Mouse (Mus musculus) spleen, adult 12 weeks (tissue): Measurements from ENCODE around the gene Hist2h2aa1.

Source experiments
- DNase-seq: peaks from one replicate; pipeline ENCODE4 v3.0.0; 2022; ENCODE audit warnings: low spot score

The Hist2h2aa1 gene

DNA sequence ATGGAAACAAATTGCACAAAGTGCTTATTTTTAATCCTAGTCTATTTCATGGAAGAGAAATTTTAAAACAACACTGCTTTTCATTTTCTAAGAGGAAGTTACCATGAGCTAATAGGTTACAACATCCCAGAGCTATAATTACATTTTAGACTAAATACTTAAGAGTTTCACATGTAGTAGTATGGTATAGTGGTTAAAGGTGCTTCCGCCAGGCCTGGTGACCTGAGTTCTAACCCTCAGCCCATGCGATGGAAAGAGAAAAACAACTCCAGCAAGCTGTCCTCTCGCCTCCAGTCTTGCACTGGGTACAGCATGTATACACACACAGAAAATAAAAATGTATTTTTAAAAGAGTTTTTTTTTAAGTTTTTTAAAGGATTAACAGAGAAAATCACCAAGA is 6.5 kb downstream of the Hist2h2aa1 start:
- DNase-seq = no peak

DNA sequence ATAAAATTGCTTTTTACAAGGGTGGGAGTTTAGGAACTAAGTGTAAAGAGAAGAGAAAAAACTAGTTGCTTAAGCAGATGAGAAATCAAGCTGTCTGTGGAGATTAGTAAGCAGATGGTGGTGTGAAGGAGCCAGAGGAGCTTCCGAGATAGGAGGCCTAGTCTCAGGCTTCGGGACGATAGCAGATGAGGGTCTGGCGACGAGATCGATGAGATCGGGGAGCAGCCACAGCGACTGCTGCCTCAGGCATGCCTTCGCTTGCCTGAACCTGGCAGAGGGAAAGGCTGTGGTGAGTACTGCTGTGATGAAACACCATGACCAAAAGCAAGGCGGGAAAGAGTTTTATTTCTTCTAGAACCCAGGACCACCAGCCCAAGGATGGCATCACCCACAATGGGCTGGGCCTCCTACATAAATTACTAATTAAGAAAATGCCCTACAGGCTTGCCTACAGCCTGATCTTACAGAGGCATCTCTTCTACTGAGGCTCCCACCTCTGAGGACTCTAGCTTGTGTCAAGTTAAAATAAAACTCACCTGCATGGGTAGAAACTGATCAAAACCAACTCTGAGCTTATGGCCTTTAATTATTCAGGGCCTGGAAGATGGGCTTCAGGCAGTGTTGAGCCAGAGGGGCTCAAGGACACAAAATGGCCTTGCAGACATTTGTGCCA is 9.5 kb downstream of the Hist2h2aa1 start:
- no peak for DNase-seq

DNA sequence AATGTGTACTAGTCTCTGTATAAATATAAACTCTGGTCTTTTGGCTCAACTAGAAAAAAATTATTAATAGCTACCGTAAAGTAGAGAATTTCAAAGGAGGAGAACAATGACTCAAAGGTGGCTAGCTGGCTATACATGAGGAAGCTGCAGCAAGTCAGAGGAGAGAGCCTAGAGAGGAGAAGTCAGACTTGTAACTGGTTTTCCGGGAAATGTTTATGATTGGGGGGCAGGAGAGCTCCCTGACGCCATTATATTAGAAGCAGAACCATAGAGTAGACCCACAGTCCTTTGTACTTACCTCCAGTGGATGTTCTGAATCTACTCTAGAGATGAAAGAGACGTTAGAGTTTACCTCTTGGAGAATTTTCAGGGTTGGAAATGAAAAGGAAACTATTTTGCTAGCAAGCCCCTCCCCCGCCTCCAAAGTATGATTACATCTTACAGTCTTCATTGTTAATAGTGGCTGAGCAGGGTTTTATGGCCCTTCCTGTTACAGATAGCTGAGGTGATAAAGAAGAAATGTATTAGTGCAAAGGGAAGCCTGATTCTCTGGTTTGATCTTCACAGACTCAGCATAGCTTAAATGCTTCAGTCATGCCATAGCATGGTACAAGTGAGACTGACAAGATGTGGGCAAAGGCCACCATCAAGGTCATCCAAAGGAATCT is 10.8 kb downstream of the Hist2h2aa1 start:
- no peak for DNase-seq

DNA sequence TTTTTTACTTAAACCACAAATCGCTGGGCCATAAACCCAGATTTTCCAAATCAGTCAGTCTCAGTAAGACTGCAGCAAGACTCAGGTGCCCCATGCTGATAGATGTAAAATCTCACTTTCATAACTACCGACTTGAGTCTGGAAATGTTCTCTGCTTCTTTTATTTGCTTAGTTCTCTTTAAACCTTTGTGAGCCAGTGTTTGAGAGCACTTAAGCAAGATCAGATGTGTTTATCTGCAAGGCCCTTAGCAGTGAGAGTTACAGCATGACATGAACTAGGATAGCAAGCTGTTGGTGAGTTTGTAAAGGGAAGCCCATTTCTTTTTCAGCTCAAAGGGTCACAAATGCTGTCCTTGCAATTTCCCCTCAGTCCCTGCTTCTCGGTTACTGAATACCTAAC is 11.9 kb downstream of the Hist2h2aa1 start:
- DNase-seq = no peak

DNA sequence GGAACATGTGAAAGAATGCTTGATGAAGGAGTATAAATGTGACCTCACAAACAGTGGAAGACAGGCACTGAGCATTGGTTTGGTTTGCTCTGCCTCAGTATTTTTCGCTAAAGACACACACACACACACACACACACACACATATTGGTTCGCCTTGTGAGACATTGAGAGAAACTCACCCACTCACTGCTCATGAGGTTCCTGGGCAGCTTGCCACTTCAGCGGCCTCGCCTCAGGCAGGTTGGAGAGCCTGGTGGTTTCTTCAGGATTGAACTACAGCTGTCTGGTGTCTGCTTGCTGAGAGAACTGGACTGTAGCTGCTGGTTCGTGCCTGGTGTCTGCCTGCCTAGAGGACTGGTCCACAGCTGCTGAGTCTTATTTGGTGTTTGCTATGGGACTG is 14.9 kb downstream of the Hist2h2aa1 start:
- no peak for DNase-seq

- DNase-seq = no peak
Observed at GRCm38 (mm10) chr3:96261623-96262022, 16.3 kb downstream of the Hist2h2aa1 start.

DNA sequence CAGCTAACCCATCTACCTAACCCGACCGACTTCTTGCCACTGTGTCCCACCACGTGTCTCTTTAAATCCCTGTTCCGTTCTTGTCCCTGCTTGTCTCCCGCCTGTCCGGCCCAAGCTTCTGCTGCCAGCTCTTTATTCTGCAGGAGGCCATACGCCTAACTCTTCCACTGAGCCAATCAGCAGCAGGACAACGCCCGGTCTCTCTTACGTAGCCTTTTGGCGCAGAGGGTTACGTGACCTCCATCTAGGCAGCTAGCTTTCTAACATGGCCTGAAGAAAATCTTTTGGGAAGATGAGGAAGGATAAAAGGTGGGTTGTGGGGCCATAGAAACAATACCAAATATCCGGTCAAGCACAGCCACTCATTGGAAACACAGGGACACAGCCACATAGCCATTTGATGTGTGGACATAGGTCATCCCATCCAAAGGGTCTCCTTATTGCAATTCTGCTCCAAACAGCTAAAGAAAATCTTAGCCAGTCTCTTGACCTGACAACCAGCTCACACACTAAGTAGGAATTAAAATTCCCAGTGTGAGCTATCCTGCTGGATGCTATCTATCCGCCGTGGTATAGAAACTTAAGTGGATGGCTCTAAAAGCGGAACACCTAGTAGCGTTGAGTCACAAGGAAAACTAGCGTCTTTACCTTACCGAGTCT is 17.0 kb downstream of the Hist2h2aa1 start:
- peak; percentile 79 for DNase-seq

GRCm38 (mm10) chr3:96262979-96263550 is 17.8 kb downstream of the Hist2h2aa1 start, which contains the start of gene Hist2h4:
Gene Hist2h4 (minus strand): TSS chr3:96263311.
- DNase-seq = peak; percentile 97

GRCm38 (mm10) chr3:96263558-96264403 is 18.5 kb downstream of the Hist2h2aa1 start:
- peak; percentile 57 for DNase-seq

DNA sequence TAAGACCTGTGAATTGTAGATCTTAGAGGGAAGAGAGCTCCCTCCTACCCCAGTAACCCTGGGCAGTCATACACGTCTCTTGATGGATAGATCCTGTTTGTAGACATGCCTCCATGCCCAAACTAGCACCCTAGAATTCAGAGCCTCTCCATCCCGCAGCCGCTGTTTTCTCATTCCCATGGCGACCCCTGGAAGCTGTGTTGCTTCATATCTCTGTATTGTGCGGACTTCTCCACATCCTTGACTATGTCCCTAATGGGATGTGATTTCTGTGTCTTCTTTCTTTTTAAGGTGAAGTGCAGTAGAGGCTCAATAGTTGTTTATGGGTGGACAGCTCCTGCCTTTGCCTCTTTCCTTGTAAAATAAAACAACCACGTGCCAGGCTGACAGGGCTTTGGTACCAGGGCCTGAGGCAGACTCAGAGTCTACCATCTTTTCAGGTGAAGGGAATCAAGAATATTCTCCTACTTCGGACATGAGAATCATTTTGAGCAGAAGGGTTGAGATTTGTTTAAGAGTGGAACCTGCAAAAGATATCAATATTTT is 19.2 kb downstream of the Hist2h2aa1 start:
- no peak for DNase-seq

DNA sequence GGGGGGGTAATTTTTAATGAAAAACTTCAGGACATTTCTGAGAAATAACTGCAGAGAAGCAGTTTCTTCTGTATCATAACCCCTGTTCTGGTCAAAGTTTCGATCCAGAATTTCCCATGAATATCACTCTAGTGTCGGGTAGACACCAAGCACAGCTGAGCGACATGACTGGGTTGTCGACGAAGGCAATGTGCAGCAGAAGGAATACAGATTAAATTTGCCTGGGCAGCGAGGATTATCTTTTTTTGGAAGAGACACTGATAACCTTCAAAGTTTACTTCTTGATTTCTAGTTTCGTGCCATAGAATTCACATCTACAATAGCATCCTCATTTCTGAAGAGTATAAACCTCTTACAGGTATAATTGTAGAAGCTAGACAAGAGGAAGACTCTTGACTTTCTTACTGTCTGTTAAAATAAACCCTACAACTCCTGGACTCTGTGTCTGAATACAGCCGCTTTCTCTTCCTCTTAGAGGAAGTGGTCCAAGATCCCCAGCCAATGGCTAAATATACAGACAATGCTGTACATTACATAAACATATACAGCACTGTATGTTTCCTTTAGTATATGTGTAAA is 20.9 kb downstream of the Hist2h2aa1 start:
- DNase-seq = no peak

- no peak for DNase-seq
Observed at GRCm38 (mm10) chr3:96267541-96267940, 22.2 kb downstream of the Hist2h2aa1 start.

- DNase-seq = peak; percentile 81
Observed at GRCm38 (mm10) chr3:96268051-96268775, 22.9 kb downstream of the Hist2h2aa1 start, which contains the start of gene Hist2h3b. Gene Hist2h3b (plus strand): TSS chr3:96268654.

DNA sequence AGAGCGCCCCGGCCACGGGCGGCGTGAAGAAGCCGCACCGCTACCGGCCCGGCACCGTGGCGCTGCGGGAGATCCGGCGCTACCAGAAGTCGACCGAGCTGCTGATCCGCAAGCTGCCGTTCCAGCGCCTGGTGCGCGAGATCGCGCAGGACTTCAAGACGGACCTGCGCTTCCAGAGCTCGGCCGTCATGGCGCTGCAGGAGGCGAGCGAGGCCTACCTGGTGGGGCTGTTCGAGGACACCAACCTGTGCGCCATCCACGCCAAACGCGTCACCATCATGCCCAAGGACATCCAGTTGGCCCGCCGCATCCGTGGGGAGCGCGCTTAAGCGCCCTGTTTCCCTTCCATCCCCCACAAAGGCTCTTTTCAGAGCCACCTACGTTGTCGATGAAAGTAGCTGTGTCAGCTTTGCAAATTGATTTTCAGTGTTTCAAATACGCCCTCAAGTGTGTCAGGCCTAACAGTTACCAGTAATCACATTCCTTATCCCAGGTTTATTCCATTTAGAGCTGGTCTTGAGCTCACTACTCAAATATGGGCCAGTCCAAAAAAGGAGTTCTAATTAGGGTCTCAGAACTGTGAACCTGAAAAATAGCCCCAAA is 23.6 kb downstream of the Hist2h2aa1 start:
- peak; percentile 63 for DNase-seq

DNA sequence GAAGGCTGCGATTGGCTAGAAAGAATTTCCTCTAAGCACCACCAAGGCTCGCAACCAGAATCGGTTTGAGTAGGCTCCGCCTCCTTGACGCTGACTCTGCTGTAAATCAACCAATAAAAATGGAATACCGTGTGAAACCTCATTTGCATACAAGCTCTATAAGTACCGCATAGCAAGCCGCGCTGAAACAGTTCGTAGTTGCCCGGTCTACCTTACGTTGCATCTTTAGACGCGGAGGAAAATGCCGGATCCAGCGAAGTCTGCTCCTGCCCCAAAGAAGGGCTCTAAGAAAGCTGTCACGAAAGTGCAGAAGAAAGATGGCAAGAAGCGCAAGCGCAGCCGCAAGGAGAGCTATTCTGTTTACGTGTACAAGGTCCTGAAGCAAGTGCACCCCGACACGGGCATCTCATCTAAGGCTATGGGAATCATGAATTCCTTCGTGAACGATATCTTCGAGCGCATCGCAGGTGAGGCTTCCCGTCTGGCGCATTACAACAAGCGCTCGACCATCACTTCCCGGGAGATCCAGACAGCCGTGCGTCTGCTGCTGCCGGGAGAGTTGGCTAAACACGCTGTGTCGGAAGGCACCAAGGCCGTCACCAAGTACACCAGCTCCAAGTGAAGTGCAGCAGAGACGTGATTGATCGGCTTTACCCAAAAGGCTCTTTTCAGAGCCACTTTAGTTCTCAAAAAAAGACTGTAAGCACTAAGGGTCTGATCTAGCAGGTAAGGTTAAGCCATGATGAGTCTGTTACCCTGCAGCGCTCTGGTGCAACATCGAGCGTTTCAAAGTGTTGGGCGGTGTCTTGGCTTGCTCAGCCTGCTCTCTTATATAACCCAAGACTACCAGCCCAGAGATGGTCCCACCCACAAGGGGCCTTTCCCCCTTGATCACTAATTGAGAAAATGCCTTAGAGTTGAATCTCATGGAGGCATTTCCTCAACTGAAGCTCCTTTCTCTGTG is 24.5 kb downstream of the Hist2h2aa1 start, which contains the start of gene Hist2h2bb:
Hist2h2bb (plus strand) TSS at position 242 of the 964 bp plus-strand sequence.
- peak; percentile 92 for DNase-seq

- DNase-seq = peak; percentile 45
Observed at GRCm38 (mm10) chr3:96273591-96274465, 28.5 kb downstream of the Hist2h2aa1 start.

- DNase-seq = peak; percentile 49
Observed at GRCm38 (mm10) chr3:96277428-96277799, 32.1 kb downstream of the Hist2h2aa1 start.
